Mouse (Mus musculus) intestine, embryonic 15.5 days (tissue): Measurements from ENCODE around the gene Tmem145. TPM values are rescaled to one million over a fixed set of nuclear protein-coding genes. Genes with fewer than 3 reads are reported as not detected.

ENCODE experiments used
- ATAC-seq: fragments of 200-750 bp; cut with Nextera tagmentation; 2 replicates; pipeline ENCODE4 v1.8.0; 2017; ENCODE audit warnings: moderate TSS enrichment, moderate library complexity
- H3K27ac ChIP-seq: fragments of 300-500 bp; sonication (generic); 2 replicates; pipeline ENCODE4 v1.5.1; 2015; ENCODE audit warnings: mild to moderate bottlenecking, inconsistent platforms
- H3K27me3 ChIP-seq: fragments of 300-500 bp; sonication (generic); replicated peaks from 2 replicates; pipeline ENCODE4 v1.6.1; 2015; ENCODE audit warnings: inconsistent platforms
- H3K36me3 ChIP-seq: fragments of 300-500 bp; sonication (generic); 2 replicates; pipeline ENCODE4 v1.6.1; 2015; ENCODE audit warnings: inconsistent platforms
- H3K4me1 ChIP-seq: fragments of 300-500 bp; sonication (generic); replicated peaks from 2 replicates; pipeline ENCODE4 v1.6.1; 2015; ENCODE audit warnings: inconsistent platforms
- H3K4me2 ChIP-seq: fragments of 300-500 bp; sonication (generic); replicated peaks from 2 replicates; pipeline ENCODE4 v1.6.1; 2015; ENCODE audit warnings: mild to moderate bottlenecking, inconsistent platforms
- H3K4me3 ChIP-seq: fragments of 300-500 bp; sonication (generic); replicated peaks from 2 replicates; pipeline ENCODE4 v1.5.1; 2015; ENCODE audit warnings: inconsistent platforms
- H3K9ac ChIP-seq: fragments of 300-500 bp; sonication (generic); 2 replicates; pipeline ENCODE4 v1.6.1; 2015; ENCODE audit warnings: inconsistent platforms
- H3K9me3 ChIP-seq: fragments of 300-500 bp; sonication (generic); 2 replicates; pipeline ENCODE4 v1.6.1; 2016; ENCODE audit warnings: inconsistent platforms
- WGBS: fragments of 180-500 bp; shearing (Covaris S2); methylation state at CpG from one replicate; pipeline ENCODE4 v1.1.7; 2015; 5-methylcytosine and 5-hydroxymethylcytosine counted together
- polyA plus RNA-seq: library from polyadenylated mRNA; unstranded; fragments of >200 nt; fragmentation: Nextera tagmentation; extraction: Ambion mirVana; gene quantifications from 2 replicates; pipeline ENCODE4 v1.2.1, GENCODE M21; 2015

The Tmem145 gene
- polyA plus RNA-seq, 1 experiment from 2014 or later: 1.3 TPM

DNA sequence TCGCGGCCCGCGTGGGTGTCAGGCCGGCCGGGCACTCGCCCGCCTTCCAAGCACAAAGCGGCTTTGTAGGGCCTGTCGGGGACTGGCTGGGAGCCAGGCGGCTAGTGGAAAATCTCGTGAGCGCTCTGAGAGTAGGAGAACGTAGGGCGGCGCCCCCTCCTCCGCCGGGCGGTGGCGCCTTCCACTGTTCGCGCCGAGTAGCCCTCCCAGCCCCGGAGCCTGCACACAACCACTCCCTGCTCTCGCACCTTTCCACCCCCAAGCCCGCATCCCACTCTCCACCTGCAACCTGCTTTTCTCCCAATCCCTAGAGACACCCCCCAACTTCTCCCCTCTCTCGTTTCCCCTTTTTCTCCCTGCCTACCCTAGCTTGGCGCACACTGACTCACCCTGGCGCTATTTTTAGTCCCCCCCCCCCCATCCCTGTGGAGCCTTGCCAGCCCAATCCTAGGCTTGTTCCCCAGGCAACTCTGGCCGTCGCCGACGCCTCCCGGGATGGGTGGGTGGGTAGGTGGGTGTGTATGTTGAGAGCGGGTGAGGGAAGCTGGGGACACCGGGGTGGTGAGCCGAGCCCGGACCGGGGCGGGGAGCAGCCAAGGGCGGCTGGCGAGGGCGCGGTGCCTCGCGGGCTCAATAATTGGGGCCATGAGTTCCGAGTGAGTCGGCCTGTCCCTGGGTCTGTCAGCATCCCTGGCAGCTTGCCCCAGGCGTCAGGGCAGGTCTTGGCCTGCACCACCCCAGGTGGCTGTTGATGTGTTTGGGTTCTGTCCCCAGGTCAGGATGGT is 26.6 kb upstream of the Tmem145 start:
- ATAC-seq: peak; percentile 50
- Histone ChIP-seq H3K9ac (peak overlapping the region; percentile 68), H3K27ac (peak overlapping the region; percentile 98), H3K36me3 (no peaks in the 10 kb centered on the region), H3K4me2 (peak overlapping the region; percentile 92), H3K9me3 (no peaks in the 10 kb centered on the region), H3K27me3 (no peaks in the 10 kb centered on the region), H3K4me1 (peaks cover 64% of the 10 kb centered on the region), H3K4me3 (peak overlapping the region; percentile 76)
- 0% methylated on average over 40 of the region's 49 CpGs for WGBS

DNA sequence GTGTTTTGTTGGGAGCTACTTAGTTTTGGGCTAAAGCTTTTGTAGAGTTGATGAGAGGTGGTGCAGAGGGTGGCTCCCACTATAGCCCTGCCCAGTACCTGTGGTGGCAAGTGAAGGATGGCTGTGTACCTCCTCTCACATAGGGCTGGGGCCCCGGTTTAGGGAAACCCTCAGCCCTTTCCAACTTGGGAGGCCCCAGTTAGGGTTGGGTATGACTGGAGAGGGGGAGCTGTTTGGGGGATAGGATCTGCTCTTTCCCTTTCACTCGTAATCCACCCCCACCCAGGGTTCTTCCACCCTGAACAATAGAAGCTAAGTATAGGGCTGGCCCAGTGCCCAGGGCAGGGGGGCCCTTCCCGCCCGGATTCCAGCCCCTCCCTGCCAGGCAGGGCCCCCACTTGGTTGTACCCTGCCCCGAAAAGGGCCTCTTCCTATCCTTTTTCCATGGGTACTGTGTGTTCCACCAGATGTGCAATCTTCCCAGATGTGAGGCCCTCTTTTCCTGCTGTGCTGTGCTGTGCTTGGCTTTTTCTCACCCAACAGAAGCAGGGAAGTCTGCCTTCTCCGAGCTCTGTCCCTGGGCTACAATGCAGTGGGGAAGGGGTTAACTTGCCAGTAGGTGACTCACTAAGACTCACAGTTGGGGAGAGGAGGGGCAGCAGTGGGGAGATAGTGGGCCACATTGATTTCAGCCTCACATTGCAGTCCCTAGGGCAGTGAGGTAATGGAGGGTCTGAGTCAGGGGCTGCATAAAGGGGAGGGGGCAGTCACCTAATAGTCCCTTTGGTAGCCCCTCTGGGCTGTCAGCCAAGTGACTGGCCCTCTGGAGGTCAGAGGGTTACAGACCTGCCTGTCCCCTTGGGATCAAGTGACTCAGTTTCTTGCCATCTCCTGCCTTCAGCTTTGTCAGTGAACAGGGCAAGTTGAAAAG is 25.8 kb upstream of the Tmem145 start:
- Histone ChIP-seq H3K36me3 (peaks cover 3% of the 10 kb centered on the region; the same call in 1 of the 2 replicates), H3K4me1 (peaks cover 64% of the 10 kb centered on the region), H3K9me3 (no peaks in the 10 kb centered on the region), H3K27me3 (no peaks in the 10 kb centered on the region), H3K27ac (peak overlapping the region; percentile 98), H3K9ac (peak overlapping the region; percentile 68), H3K4me2 (peak overlapping the region; percentile 92), H3K4me3 (peak overlapping the region; percentile 76)
- WGBS: 2% methylated on average over 6 of the region's 6 CpGs
- ATAC-seq: peak; percentile 13

GRCm38 (mm10) chr7:25281166-25281733 is 24.7 kb upstream of the Tmem145 start:
- WGBS: 15% methylated on average over 12 of the region's 12 CpGs
- Histone ChIP-seq H3K9ac (peak overlapping the region; percentile 42), H3K36me3 (peaks cover 13% of the 10 kb centered on the region), H3K4me3 (peak overlapping the region; percentile 76), H3K4me1 (peaks cover 53% of the 10 kb centered on the region), H3K27me3 (no peaks in the 10 kb centered on the region), H3K4me2 (peak overlapping the region; percentile 92), H3K27ac (peak overlapping the region; percentile 98), H3K9me3 (no peaks in the 10 kb centered on the region)
- ATAC-seq: peak; percentile 15

DNA sequence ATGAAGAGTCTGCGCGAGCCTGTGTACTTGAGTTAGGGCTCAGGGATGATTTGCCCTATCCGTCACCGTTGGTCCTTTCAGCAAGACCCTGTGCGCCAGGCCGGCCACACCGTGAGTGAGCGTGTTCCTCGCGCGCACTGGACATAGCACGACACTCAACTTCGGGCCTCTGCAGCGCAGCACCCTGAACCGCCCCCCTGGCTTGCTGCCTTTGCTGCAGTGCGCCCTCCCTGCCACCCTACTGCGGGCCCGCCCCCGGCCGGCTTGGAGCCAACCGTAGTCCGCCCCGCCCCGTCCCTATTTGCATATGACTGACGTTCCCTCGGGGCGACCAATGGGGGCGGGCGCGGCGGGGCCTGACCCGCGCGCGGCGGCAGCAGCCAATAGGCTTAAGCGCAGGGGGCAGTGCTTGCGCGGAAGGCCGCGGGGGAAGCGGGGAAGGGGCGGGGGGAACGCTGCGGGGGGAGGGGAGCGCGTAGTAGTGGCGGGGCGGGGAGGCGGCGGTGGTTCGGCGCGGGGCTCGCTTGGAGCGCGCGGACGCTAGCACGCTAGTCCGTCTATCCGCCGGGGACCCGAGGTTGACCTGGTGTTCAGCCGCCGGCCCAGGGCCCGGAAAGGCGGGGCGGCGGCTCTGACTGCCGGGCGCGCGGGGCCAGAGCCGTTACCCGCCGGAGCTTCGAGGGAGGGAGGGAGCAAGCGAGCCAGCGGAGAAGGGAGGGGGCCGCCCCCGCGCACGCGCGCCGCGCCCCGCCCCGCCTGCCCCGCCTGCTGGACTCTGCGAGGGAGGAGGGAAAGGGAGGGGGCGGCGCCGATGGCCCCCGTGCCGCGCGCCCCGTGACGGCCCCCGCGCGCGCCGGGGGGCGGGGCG is 23.9 kb upstream of the Tmem145 start:
- H3K36me3 ChIP-seq: peaks cover 20% of the 10 kb centered on the region
- H3K4me1 ChIP-seq: peaks cover 53% of the 10 kb centered on the region
- peak overlapping the region; percentile 92 for H3K4me2 ChIP-seq
- no peaks in the 10 kb centered on the region for H3K9me3 ChIP-seq
- under 1% methylated on average over 59 of the region's 108 CpGs for WGBS
- peak overlapping the region; percentile 76 for H3K4me3 ChIP-seq
- peak; percentile 84 for ATAC-seq
- peak overlapping the region; percentile 98 for H3K27ac ChIP-seq
- peak overlapping the region; percentile 76 for H3K9ac ChIP-seq
- no peaks in the 10 kb centered on the region for H3K27me3 ChIP-seq

- Histone ChIP-seq H3K27ac (peak overlapping the region; percentile 98), H3K4me3 (peak overlapping the region; percentile 76), H3K9me3 (no peaks in the 10 kb centered on the region), H3K4me2 (peak overlapping the region; percentile 92), H3K27me3 (no peaks in the 10 kb centered on the region), H3K9ac (peak overlapping the region; percentile 76), H3K4me1 (peaks cover 48% of the 10 kb centered on the region), H3K36me3 (peaks cover 28% of the 10 kb centered on the region)
- WGBS: under 1% methylated on average over 28 of the region's 36 CpGs
- ATAC-seq: no peak
Measured at GRCm38 (mm10) chr7:25282731-25283211, 23.1 kb upstream of the Tmem145 start.

DNA sequence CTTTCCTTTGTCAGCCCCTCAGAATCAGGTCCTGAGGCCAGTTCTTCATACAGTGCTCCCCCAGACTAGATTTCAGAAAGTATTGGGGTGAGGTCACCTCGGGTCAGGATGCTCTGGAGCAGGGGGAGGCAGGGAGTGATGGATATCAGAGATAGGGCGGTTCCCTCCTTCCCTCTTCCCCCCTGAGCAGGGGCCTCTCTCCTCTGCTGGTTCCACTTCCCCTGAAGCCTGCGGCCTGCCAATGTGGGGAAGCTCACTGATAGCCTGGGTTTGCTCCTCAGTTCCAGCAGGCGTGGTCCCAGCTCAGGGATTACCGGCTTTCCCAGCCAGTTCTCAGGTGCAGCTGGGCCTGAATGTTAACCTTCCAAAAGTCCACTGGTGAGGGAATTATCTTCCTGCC is 22.3 kb upstream of the Tmem145 start:
- Histone ChIP-seq H3K4me3 (peak overlapping the region; percentile 76), H3K4me2 (peak overlapping the region; percentile 92)
- no peak for ATAC-seq

DNA sequence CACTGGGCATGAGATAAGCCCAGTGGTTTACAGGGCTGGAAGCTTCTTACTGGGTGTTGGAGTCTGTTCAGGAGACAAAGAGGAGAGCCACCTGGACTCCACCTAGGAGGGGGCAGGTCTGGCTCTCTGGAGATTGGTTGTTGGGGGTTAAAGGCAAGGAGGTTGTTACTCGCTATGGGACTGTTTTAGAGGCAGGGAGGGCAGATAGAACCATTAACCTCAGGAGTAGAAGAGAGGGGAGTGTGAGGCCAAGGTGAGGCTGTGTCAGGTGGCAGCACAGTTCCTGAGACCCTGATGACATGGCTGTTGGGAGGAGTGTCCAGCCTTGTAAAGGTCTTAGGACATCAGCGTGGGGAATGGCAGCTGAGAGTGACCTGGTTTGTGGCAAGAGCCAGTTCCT is 21.7 kb upstream of the Tmem145 start:
- Histone ChIP-seq H3K27ac (peak overlapping the region; percentile 98), H3K9ac (peak overlapping the region; percentile 76), H3K9me3 (no peaks in the 10 kb centered on the region), H3K4me3 (peak overlapping the region; percentile 76), H3K4me1 (peaks cover 46% of the 10 kb centered on the region), H3K36me3 (peaks cover 42% of the 10 kb centered on the region), H3K4me2 (peak overlapping the region; percentile 92), H3K27me3 (no peaks in the 10 kb centered on the region)
- WGBS: 51% methylated on average over 2 of the region's 2 CpGs
- no peak for ATAC-seq

More for the DNA sequence above, 22.3 kb upstream of the Tmem145 start:
- Histone ChIP-seq H3K27me3 (no peaks in the 10 kb centered on the region), H3K9me3 (no peaks in the 10 kb centered on the region), H3K36me3 (peaks cover 37% of the 10 kb centered on the region), H3K27ac (peak overlapping the region; percentile 98), H3K9ac (peak overlapping the region; percentile 76), H3K4me1 (peaks cover 46% of the 10 kb centered on the region)
- WGBS: 8% methylated on average over 5 of the region's 5 CpGs

DNA sequence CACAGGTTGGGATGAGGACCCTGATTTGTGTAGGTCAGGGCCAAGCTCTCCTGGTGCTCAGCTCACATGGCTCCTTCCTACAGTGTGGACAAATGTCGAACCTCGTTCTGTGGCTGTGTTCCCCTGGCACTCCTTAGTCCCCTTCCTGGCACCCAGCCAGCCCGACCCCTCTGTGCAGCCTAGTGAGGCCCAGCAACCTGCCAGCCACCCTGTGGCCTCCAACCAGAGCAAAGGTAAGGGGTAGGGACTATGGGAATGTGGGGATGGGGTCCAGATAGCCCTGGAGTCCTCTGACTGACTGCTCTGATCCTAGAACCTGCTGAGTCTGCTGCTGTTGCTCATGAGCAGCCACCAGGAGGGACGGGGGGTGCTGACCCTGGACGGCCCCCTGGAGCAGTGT is 21.1 kb upstream of the Tmem145 start:
- no peaks in the 10 kb centered on the region for H3K27me3 ChIP-seq
- no peak for ATAC-seq
- H3K9me3 ChIP-seq: no peaks in the 10 kb centered on the region
- H3K4me1 ChIP-seq: peaks cover 43% of the 10 kb centered on the region
- no peak overlapping the region for H3K4me3 ChIP-seq
- peak overlapping the region; percentile 92; the same call in 1 of the 2 replicates for H3K4me2 ChIP-seq
- WGBS: 63% methylated on average over 5 of the region's 5 CpGs
- H3K36me3 ChIP-seq: peaks cover 48% of the 10 kb centered on the region
- no peak overlapping the region; the same call in 1 of the 2 replicates for H3K9ac ChIP-seq
- no peak overlapping the region for H3K27ac ChIP-seq

GRCm38 (mm10) chr7:25285511-25286238 is 20.2 kb upstream of the Tmem145 start:
- 92% methylated on average over 20 of the region's 20 CpGs for WGBS

GRCm38 (mm10) chr7:25286989-25287388 is 18.9 kb upstream of the Tmem145 start:
- Histone ChIP-seq H3K9ac (no peak overlapping the region), H3K27ac (no peak overlapping the region), H3K36me3 (peaks cover 64% of the 10 kb centered on the region), H3K4me2 (no peak overlapping the region), H3K27me3 (no peaks in the 10 kb centered on the region), H3K9me3 (no peaks in the 10 kb centered on the region), H3K4me1 (peaks cover 34% of the 10 kb centered on the region), H3K4me3 (no peak overlapping the region)
- ATAC-seq: no peak
- 83% methylated on average over 8 of the region's 8 CpGs for WGBS

More at GRCm38 (mm10) chr7:25285511-25286238, 20.2 kb upstream of the Tmem145 start:
- Histone ChIP-seq H3K36me3 (peaks cover 55% of the 10 kb centered on the region), H3K4me1 (peaks cover 36% of the 10 kb centered on the region), H3K27me3 (no peaks in the 10 kb centered on the region), H3K9me3 (no peaks in the 10 kb centered on the region), H3K4me3 (no peak overlapping the region), H3K4me2 (no peak overlapping the region), H3K27ac (no peak overlapping the region), H3K9ac (no peak overlapping the region)
- ATAC-seq: no peak

- Histone ChIP-seq H3K4me2 (no peak overlapping the region), H3K4me1 (peaks cover 36% of the 10 kb centered on the region), H3K36me3 (peaks cover 74% of the 10 kb centered on the region), H3K27ac (no peak overlapping the region), H3K9me3 (no peaks in the 10 kb centered on the region), H3K9ac (no peak overlapping the region), H3K4me3 (no peak overlapping the region), H3K27me3 (no peaks in the 10 kb centered on the region)
- WGBS: 87% methylated on average over 12 of the region's 12 CpGs
- ATAC-seq: no peak
Measured at GRCm38 (mm10) chr7:25288011-25288410, 17.9 kb upstream of the Tmem145 start.
